Mouse (Mus musculus): ENCODE measurements around the gene Acot8. TPM values are rescaled to one million over a fixed set of nuclear protein-coding genes. Genes with fewer than 3 reads are reported as not detected.

Gene Acot8
- polyA plus RNA-seq, 1 experiment from 2014 or later, result 43.8 TPM

DNA sequence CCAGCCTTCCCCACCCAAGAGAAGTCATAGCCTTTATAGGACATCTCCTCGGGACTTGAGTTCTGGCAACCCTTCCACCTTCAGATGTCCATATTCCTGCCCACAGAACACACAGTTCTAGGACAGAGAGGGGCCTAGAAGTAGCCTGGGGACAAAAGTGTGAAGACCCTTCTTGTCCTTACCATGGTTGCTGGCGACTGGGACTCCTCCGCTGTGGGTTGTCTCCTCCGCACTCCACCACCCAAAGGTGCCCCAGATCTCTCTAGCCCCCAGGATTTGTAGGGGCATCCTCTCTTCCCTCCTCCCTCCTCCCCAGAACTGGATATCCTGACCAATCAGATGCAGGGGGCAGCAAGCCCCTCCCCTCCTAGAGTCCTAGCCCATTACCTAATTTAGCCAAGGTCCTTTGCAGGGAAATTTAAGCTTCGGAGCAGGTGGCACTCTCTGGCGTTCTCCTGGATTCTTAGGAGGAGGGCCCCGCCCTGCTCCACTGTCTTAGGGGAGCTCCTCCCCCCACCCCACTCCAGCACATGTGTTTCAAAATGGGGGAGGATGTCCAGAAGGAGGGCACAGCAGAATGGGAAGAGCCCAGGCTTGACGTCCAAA, 25.1 kb downstream of the Acot8 start, which contains the start of gene Tnnc2:
Gene Tnnc2, minus strand, starts transcription at position 487 of the 606 bp plus-strand sequence.
- no peaks in the 10 kb centered on the region for H3K36me3 ChIP-seq (ENCODE audit: control insufficient read depth, insufficient read depth, low read length)
- H3K27ac ChIP-seq (replicated peaks), result no peak within 1 kb of the TSS
- ATAC-seq (ENCODE audit: low FRiP score, low TSS enrichment), result no peak
- no peak within 1 kb of the TSS for H3K9ac ChIP-seq (ENCODE audit: low read length)
- no peaks in the 10 kb centered on the region for H3K4me1 ChIP-seq (replicated peaks; ENCODE audit: control insufficient read depth, insufficient read depth)
- H3K27me3 ChIP-seq (ENCODE audit: control insufficient read depth, insufficient read depth, low read length), result no peaks in the 10 kb centered on the region
- H3K4me2 ChIP-seq (replicated peaks; ENCODE audit: low read depth), result no peak within 1 kb of the TSS
- no peak for DNase-seq (ENCODE audit: low spot score)
- 63% methylated on average over 8 of the region's 8 CpGs for WGBS
- no peak within 1 kb of the TSS for H3K4me3 ChIP-seq (ENCODE audit: low read depth, low read length)
- TF ChIP-seq CTCF (IDR thresholded peaks at IDR 0.05; ENCODE audit: low read depth) (no peak), EP300 (optimal IDR thresholded peaks at IDR 0.05) (no peak)
- H3K9me3 ChIP-seq (ENCODE audit: control insufficient read depth, low read length), result no peaks in the 10 kb centered on the region

DNA sequence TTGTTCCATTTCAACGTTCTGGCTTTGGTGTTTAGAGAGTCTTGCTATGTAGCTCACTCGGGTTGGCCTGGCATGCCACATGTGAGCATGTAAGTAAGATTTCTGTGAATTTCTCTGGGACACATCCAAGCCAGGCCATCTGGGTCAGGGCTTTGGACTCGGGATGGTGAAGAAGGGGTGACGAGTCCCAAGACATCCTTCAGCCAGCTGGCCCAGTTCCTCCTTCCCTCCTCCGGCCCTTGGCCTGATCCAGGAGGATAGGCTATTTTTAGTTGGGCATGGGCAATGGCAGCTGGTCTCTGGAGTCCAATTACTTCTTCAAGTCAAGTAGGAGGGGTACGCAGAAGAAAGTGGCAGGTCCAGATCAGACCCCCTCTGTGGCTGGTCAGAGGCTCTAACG, 25.9 kb downstream of the Acot8 start:
- no peak for DNase-seq (ENCODE audit: low spot score)
- WGBS, result 75% methylated on average over 7 of the region's 7 CpGs
- no peak overlapping the region for H3K9ac ChIP-seq (ENCODE audit: low read length)
- no peak overlapping the region for H3K4me2 ChIP-seq (replicated peaks; ENCODE audit: low read depth)
- H3K27ac ChIP-seq (replicated peaks), result no peak overlapping the region
- H3K9me3 ChIP-seq (ENCODE audit: control insufficient read depth, low read length), result no peaks in the 10 kb centered on the region
- H3K4me1 ChIP-seq (replicated peaks; ENCODE audit: control insufficient read depth, insufficient read depth), result no peaks in the 10 kb centered on the region
- ATAC-seq (ENCODE audit: low FRiP score, low TSS enrichment), result no peak
- no peaks in the 10 kb centered on the region for H3K27me3 ChIP-seq (ENCODE audit: control insufficient read depth, insufficient read depth, low read length)
- H3K4me3 ChIP-seq (ENCODE audit: low read depth, low read length), result no peak overlapping the region
- TF ChIP-seq CTCF (IDR thresholded peaks at IDR 0.05; ENCODE audit: low read depth), result no peak
- TF ChIP-seq EP300 (optimal IDR thresholded peaks at IDR 0.05), result no peak
- H3K36me3 ChIP-seq (ENCODE audit: control insufficient read depth, insufficient read depth, low read length), result no peaks in the 10 kb centered on the region

DNA sequence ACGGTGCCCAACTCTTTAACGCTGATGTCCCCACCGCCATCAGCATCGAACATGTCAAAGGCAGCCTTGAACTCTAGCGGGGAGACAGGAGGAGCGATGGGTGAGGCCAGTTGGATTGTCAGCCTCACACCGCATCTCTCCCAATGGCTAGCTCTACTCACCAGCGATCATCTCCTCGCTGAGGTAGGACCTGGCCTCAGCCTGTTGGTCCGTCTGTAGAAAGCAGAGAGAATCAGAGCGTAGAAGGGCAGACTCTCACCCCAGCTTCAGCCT, 26.7 kb downstream of the Acot8 start:
- Histone ChIP-seq H3K9me3 (ENCODE audit: control insufficient read depth, low read length) (no peaks in the 10 kb centered on the region), H3K9ac (ENCODE audit: low read length) (no peak overlapping the region), H3K4me1 (replicated peaks; ENCODE audit: control insufficient read depth, insufficient read depth) (no peaks in the 10 kb centered on the region), H3K27ac (replicated peaks) (no peak overlapping the region), H3K36me3 (ENCODE audit: control insufficient read depth, insufficient read depth, low read length) (no peaks in the 10 kb centered on the region), H3K27me3 (ENCODE audit: control insufficient read depth, insufficient read depth, low read length) (no peaks in the 10 kb centered on the region), H3K4me2 (replicated peaks; ENCODE audit: low read depth) (no peak overlapping the region), H3K4me3 (ENCODE audit: low read depth, low read length) (no peak overlapping the region)
- ATAC-seq (ENCODE audit: low FRiP score, low TSS enrichment), result no peak
- 88% methylated on average over 11 of the region's 11 CpGs for WGBS
- no peak for TF ChIP-seq CTCF (IDR thresholded peaks at IDR 0.05; ENCODE audit: low read depth)
- no peak for TF ChIP-seq EP300 (optimal IDR thresholded peaks at IDR 0.05)
- DNase-seq (ENCODE audit: low spot score), result no peak

DNA sequence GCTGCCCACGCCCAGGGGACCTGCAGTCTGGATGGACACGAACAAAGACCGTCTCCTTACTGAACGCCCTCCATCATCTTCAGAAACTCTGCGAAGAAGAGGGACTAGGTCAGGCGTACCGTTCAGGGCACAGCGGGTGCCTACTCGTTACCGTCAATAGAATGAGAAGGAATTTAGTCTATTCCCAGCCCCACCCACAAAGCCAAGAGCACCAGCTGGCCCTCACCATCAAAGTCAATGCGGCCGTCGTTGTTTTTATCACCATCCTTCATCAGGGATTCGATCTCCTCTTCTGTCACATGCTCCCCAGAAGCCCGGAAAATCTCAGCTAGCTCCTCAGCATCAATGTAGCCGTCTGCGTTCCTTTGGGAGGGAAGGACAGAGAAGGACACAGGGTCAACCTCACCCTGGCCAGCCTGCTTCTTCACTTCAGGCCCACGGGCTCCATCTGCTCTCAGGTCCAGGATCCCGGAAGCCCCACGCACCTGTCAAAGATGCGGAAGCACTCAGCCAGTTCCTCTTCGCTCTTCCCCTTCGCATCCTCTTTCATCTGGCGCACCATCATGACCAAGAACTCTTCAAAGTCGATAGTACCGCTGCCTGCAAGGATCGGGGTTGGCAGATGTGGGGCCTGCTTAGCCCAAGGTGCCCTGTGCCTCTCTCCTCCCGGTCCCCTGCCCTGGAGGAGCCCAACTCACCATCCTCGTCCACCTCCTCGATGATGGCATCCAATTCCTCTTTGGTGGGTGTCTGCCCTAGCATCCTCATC, 27.3 kb downstream of the Acot8 start:
- Histone ChIP-seq H3K27ac (replicated peaks) (no peak overlapping the region), H3K4me1 (replicated peaks; ENCODE audit: control insufficient read depth, insufficient read depth) (no peaks in the 10 kb centered on the region), H3K4me3 (ENCODE audit: low read depth, low read length) (no peak overlapping the region), H3K4me2 (replicated peaks; ENCODE audit: low read depth) (no peak overlapping the region), H3K36me3 (ENCODE audit: control insufficient read depth, insufficient read depth, low read length) (no peaks in the 10 kb centered on the region), H3K27me3 (ENCODE audit: control insufficient read depth, insufficient read depth, low read length) (no peaks in the 10 kb centered on the region), H3K9ac (ENCODE audit: low read length) (no peak overlapping the region), H3K9me3 (ENCODE audit: control insufficient read depth, low read length) (no peaks in the 10 kb centered on the region)
- DNase-seq (ENCODE audit: low spot score), result no peak
- TF ChIP-seq CTCF (IDR thresholded peaks at IDR 0.05; ENCODE audit: low read depth), result no peak
- TF ChIP-seq EP300 (optimal IDR thresholded peaks at IDR 0.05), result no peak
- 74% methylated on average over 30 of the region's 30 CpGs for WGBS
- ATAC-seq (ENCODE audit: low FRiP score, low TSS enrichment), result no peak

DNA sequence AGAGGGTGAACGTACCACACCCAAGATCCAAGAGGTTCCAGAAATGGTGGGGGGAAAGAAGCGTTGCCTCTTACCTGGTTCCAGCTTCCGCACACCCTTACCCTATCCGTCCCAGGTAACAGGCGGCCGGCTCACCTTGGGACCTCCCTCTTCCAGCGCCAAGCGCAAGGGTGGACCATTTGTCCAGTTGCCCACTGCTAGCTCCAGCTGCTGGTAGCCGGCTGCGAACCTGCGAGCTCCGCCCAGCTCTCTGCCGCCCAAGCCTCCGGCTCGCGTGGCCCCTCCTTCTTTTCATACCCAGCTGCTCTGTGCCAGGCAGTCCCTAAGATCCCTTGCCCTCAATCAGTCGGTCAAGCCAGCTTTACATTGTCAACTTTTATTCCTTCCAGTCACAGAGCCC, 27.9 kb downstream of the Acot8 start:
- ATAC-seq (ENCODE audit: low FRiP score, low TSS enrichment) (no peak), DNase-seq (ENCODE audit: low spot score) (no peak)
- Histone ChIP-seq H3K36me3 (ENCODE audit: control insufficient read depth, insufficient read depth, low read length) (no peaks in the 10 kb centered on the region), H3K9me3 (ENCODE audit: control insufficient read depth, low read length) (no peaks in the 10 kb centered on the region), H3K4me2 (replicated peaks; ENCODE audit: low read depth) (no peak overlapping the region), H3K27me3 (ENCODE audit: control insufficient read depth, insufficient read depth, low read length) (no peaks in the 10 kb centered on the region), H3K27ac (replicated peaks) (no peak overlapping the region), H3K4me3 (ENCODE audit: low read depth, low read length) (no peak overlapping the region), H3K9ac (ENCODE audit: low read length) (no peak overlapping the region), H3K4me1 (replicated peaks; ENCODE audit: control insufficient read depth, insufficient read depth) (no peaks in the 10 kb centered on the region)
- TF ChIP-seq CTCF (IDR thresholded peaks at IDR 0.05; ENCODE audit: low read depth) (no peak), EP300 (optimal IDR thresholded peaks at IDR 0.05) (no peak)
- 61% methylated on average over 17 of the region's 17 CpGs for WGBS

DNA sequence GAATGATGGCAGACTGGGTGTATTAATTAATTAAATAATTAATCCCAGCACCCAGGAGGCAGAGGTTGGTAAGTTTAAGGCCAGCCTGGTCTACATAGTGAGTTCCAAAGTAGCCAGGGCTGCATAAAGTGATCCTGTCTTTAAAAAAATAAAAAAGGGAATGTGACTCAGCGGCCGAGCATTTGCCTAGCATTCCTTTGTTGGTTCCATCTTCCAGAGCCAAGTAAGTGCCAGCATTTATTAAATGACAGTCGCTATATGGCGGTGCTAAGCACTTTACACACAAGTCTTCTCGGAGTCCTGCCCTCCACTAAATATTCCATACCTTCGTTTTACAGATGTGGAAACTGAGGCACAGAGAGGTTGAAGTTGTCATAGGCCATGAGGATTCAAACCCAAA, 28.6 kb downstream of the Acot8 start:
- no peaks in the 10 kb centered on the region for H3K9me3 ChIP-seq (ENCODE audit: control insufficient read depth, low read length)
- H3K4me3 ChIP-seq (ENCODE audit: low read depth, low read length), result no peak overlapping the region
- H3K4me1 ChIP-seq (replicated peaks; ENCODE audit: control insufficient read depth, insufficient read depth), result no peaks in the 10 kb centered on the region
- TF ChIP-seq CTCF (IDR thresholded peaks at IDR 0.05; ENCODE audit: low read depth) (no peak), EP300 (optimal IDR thresholded peaks at IDR 0.05) (no peak)
- no peak overlapping the region for H3K27ac ChIP-seq (replicated peaks)
- WGBS, result 68% methylated on average over 6 of the region's 6 CpGs
- no peaks in the 10 kb centered on the region; the same call in 1 of the 2 replicates for H3K36me3 ChIP-seq (ENCODE audit: control insufficient read depth, insufficient read depth, low read length)
- no peak overlapping the region for H3K9ac ChIP-seq (ENCODE audit: low read length)
- DNase-seq (ENCODE audit: low spot score) (no peak), ATAC-seq (ENCODE audit: low FRiP score, low TSS enrichment) (no peak)
- H3K4me2 ChIP-seq (replicated peaks; ENCODE audit: low read depth), result no peak overlapping the region
- H3K27me3 ChIP-seq (ENCODE audit: control insufficient read depth, insufficient read depth, low read length), result no peaks in the 10 kb centered on the region
